Mouse (Mus musculus) 3T3-L1 (cell line): ENCODE results near the gene Gm21969.

Source experiments
- DNase-seq: peaks from one replicate; pipeline ENCODE4 v3.0.0-alpha.2; 2015; ENCODE audit warnings: low read depth, low spot score

Gm21969 gene

DNA sequence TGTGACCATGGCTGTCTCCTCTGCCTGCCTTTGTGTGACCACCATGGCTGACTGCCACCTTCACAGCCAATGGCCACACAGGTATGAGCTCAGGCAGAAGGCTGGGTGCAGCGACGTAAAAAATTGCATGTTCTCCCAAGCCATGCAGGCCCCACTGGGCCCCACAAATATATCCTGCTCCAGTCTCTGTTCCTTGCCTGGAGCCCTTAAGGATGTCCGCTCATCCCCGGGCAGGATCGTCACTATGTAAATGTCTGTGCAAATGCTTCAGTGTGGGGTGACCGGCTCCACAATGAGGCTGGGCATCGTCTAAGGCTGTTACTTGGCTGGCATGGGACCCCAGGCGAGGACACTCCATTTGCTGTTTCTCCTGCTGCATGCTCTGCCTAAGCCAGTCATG, 50.3 kb downstream of the Gm21969 start, which contains the start of gene Tas1r2:
TSS of gene Tas1r2 (plus strand) at position 301 of the 400 bp plus-strand sequence.
- no peak for DNase-seq

GRCm38 (mm10) chr4:139661897-139662296, 58.9 kb downstream of the Gm21969 start:
- DNase-seq: no peak

DNA sequence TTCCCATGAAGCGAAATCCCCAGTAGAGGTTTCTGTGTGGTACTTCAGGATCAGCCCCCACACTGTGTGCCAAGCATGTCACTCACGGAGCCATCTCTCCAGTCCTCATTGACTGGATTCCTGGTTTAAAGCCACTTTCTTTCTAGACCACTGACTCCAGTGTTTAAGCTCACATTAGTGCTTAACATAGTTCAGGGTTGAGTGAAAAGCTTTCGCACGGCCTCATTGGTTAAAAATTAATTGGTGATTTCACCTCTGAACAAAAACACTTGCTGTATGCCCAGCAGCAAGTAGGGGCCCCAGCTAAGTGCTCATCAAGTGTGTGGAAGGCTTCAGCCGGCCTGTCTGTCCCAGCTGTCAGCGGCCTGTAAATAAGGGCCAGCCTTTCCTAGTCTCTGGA, 64.6 kb downstream of the Gm21969 start:
- no peak for DNase-seq

DNA sequence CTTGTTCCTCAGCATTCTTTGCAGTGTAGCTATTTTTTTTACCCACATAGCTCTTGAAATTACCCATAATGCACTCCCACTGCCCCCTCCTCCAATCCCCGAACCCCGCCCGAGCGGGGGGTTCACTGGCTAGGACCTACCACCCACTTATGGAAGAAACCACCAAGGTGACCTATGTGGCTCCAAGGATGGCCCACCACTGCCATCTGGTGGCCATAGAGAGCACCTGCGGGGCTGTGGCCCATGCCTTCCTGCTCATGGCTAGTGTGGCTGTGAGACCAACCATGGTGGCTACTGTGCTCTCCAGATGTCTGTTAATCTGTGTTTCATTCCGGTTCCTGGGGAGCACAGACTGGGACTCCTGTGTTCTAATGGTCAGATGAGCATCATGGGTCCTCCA, 66.9 kb downstream of the Gm21969 start:
- DNase-seq: peak; percentile 74

GRCm38 (mm10) chr4:139675696-139676095, 72.7 kb downstream of the Gm21969 start:
- no peak for DNase-seq

- DNase-seq: peak; percentile 5
Observed at GRCm38 (mm10) chr4:139683728-139684638, 81.0 kb downstream of the Gm21969 start.

DNA sequence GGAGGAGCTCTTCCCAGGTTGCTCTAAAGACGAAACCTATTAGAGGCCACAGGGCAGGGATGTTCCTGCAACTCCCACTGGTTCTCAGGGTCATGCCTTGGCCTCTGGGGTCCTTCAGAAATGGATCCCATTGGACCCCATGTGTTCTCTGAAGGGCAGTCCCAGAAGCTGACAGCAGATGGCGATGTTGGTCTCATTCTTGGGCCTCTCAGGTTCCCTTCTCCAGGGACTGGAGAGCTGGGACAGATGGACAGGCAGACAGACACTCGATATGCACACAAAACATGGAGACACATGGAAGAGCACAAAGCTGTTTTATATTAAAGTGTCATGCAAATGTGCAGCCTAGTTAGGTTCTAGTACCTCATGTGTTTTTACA, 81.6 kb downstream of the Gm21969 start:
- DNase-seq: peak; percentile 68

- DNase-seq: no peak
Observed at GRCm38 (mm10) chr4:139688058-139688457, 85.1 kb downstream of the Gm21969 start.

GRCm38 (mm10) chr4:139689627-139690269, 86.8 kb downstream of the Gm21969 start:
- no peak for DNase-seq

- DNase-seq: no peak
Observed at GRCm38 (mm10) chr4:139693315-139693714, 90.3 kb downstream of the Gm21969 start.

- DNase-seq: no peak
Observed at GRCm38 (mm10) chr4:139697755-139698154, 94.8 kb downstream of the Gm21969 start.

DNA sequence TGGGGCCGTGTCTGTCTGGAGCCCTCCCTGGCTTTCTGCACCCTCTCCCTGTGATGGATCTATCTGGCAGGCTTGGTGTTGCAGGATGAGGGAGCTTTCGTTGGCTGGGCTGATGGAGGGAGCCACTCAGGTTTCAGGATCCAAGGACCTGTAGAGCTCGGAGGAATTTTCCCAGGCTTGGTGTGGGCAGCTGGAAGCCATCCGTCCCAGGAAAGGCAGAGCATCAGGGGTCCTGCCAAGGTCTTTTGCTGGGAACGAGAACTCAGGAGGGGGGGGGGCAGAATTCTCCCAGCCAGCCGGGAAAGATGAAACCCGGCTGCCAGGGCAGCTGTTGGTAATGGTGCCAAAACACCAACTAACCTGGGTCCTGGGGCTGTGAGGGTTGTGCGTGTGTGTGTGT, 95.6 kb downstream of the Gm21969 start:
- DNase-seq: no peak

- peak; percentile 19 for DNase-seq
Observed at GRCm38 (mm10) chr4:139702914-139703313, 99.9 kb downstream of the Gm21969 start.

- DNase-seq: no peak
Observed at GRCm38 (mm10) chr4:139703468-139703867, 100.5 kb downstream of the Gm21969 start.

- no peak for DNase-seq
Observed at GRCm38 (mm10) chr4:139705986-139706385, 103.0 kb downstream of the Gm21969 start.

- DNase-seq: no peak
Observed at GRCm38 (mm10) chr4:139710467-139711334, 107.7 kb downstream of the Gm21969 start.
